Mouse (Mus musculus) myocyte (in vitro differentiated cells): ENCODE results near the gene Med13l.

Source experiments
- E2F4 ChIP-seq: IDR thresholded peaks from one replicate; pipeline ENCODE4 v1.6.1; 2011; ENCODE audit warnings: mild to moderate bottlenecking, control low read depth, moderate library complexity; ENCODE audit not compliant: insufficient read depth
- MAX ChIP-seq: IDR thresholded peaks from one replicate; pipeline ENCODE4 v1.6.1; 2011; ENCODE audit warnings: low read depth, mild to moderate bottlenecking, control low read depth
- POLR2A ChIP-seq: IDR thresholded peaks from one replicate; pipeline ENCODE4 v1.6.1; 2011; ENCODE audit warnings: low read depth, mild to moderate bottlenecking, control low read depth, moderate library complexity; ENCODE audit not compliant: insufficient read length
- REST ChIP-seq: IDR thresholded peaks from one replicate; pipeline ENCODE4 v1.6.1; 2011; ENCODE audit warnings: mild to moderate bottlenecking, control low read depth, moderate library complexity; ENCODE audit not compliant: insufficient read depth, insufficient read length

DNA sequence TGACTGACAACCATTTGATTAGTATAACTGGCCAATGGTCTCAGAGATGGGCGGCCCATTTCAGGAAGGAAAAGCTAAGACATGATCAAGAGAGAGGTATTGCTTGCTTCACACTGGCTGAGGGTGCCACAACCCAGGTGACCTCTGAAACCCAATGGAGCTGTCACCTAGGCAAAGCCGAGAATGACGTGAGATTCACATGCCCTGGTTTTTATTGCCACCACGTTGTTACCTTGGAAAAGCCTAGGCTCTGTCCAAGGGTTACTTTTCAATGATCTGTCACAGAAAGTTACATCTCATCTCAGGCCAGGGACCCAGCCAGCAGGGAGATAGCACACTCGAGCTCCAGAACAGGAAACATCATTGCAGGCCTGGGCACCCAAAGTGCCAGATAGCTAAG is 10.0 kb upstream of the Med13l start:
- TF ChIP-seq MAX (no peak), REST (no peak), E2F4 (no peak), POLR2A (no peak)
